In genomic region chr10:108433976-108434375, GRCm38 (mm10) we compare ENCODE assay signal across 8 mouse cellular contexts.
DNase-seq lines count a peak whose midpoint lies in the region; ATAC-seq lines count a peak whose summit lies in the region.

No protein-coding gene starts in this region.

- peak overlapping the region; percentile 47 for H3K4me2 ChIP-seq in heart, embryonic 12.5 days
- H3K4me2 ChIP-seq in embryonic facial prominence, embryonic 14.5 days (ENCODE audit: low read depth, low read length), result peak overlapping the region; percentile 42
- peak overlapping the region; percentile 31; the same call in 1 of the 2 replicates for H3K4me2 ChIP-seq in intestine, embryonic 16.5 days (ENCODE audit: low read depth, low read length)

- H3K9ac ChIP-seq in heart, embryonic 12.5 days, result no peak overlapping the region
- H3K9ac ChIP-seq in embryonic facial prominence, embryonic 14.5 days (ENCODE audit: low read depth, low read length), result no peak overlapping the region
- no peak overlapping the region for H3K9ac ChIP-seq in intestine, embryonic 16.5 days (ENCODE audit: low read depth, low read length)

- ATAC-seq in heart, embryonic 12.5 days (ENCODE audit: insufficient number of reproducible peaks, low FRiP score), result peak; percentile 68
- ATAC-seq in embryonic facial prominence, embryonic 14.5 days (ENCODE audit: low read depth), result peak; percentile 44; the same call in 1 of the 2 replicates
- peak; percentile 52 for ATAC-seq in intestine, embryonic 16.5 days
- ATAC-seq in megakaryocyte-erythroid progenitor cell, adult 5-6 weeks (replicated peaks; ENCODE audit: low FRiP score, low TSS enrichment, poor library complexity, severe bottlenecking), result no peak

- no peak for DNase-seq in heart, postnatal 4 days
- DNase-seq in embryonic facial prominence, embryonic 14.5 days (ENCODE audit: low spot score), result peak; percentile 45
- peak; percentile 32 for DNase-seq in neural tube, embryonic 10.5 days (ENCODE audit: extremely low spot score, low spot score)
- no peak for DNase-seq in thymus, postnatal 36 days
- no peak for DNase-seq in spleen, postnatal 4 days (ENCODE audit: low spot score in 2 of 2)

- H3K9me3 ChIP-seq in heart, embryonic 12.5 days (replicated peaks), result no peaks in the 10 kb centered on the region
- no peaks in the 10 kb centered on the region for H3K9me3 ChIP-seq in embryonic facial prominence, embryonic 14.5 days (ENCODE audit: control insufficient read depth, low read length)
- no peaks in the 10 kb centered on the region for H3K9me3 ChIP-seq in intestine, embryonic 16.5 days (ENCODE audit: control insufficient read depth, low read length)

- no peaks in the 10 kb centered on the region for H3K27me3 ChIP-seq in heart, embryonic 12.5 days (replicated peaks)
- no peaks in the 10 kb centered on the region for H3K27me3 ChIP-seq in embryonic facial prominence, embryonic 14.5 days (replicated peaks; ENCODE audit: control insufficient read depth, insufficient read depth, low read length)
- no peaks in the 10 kb centered on the region for H3K27me3 ChIP-seq in intestine, embryonic 16.5 days (replicated peaks; ENCODE audit: control insufficient read depth, insufficient read depth, low read length)

- H3K27ac ChIP-seq in heart, embryonic 12.5 days (ENCODE audit: poor library complexity, severe bottlenecking), result no peak overlapping the region
- H3K27ac ChIP-seq in embryonic facial prominence, embryonic 14.5 days (replicated peaks; ENCODE audit: low read depth, low read length), result no peak overlapping the region
- H3K27ac ChIP-seq in intestine, embryonic 16.5 days (ENCODE audit: low read length), result no peak overlapping the region

- peaks cover 38% of the 10 kb centered on the region for H3K4me1 ChIP-seq in heart, embryonic 12.5 days (replicated peaks)
- peaks cover 9% of the 10 kb centered on the region for H3K4me1 ChIP-seq in embryonic facial prominence, embryonic 14.5 days (ENCODE audit: control insufficient read depth, insufficient read depth, low read length)
- peaks cover 14% of the 10 kb centered on the region; the same call in 1 of the 2 replicates for H3K4me1 ChIP-seq in intestine, embryonic 16.5 days (ENCODE audit: control insufficient read depth, insufficient read depth, low read length)

- peak overlapping the region; percentile 6; the same call in 1 of the 2 replicates for H3K4me3 ChIP-seq in heart, embryonic 12.5 days
- H3K4me3 ChIP-seq in embryonic facial prominence, embryonic 14.5 days (ENCODE audit: low read depth, low read length), result peak overlapping the region; percentile 7; the same call in 1 of the 2 replicates
- H3K4me3 ChIP-seq in intestine, embryonic 16.5 days (ENCODE audit: low read length), result no peak overlapping the region

- H3K36me3 ChIP-seq in heart, embryonic 12.5 days, result no peaks in the 10 kb centered on the region
- H3K36me3 ChIP-seq in embryonic facial prominence, embryonic 14.5 days (ENCODE audit: control insufficient read depth, insufficient read depth, low read length), result no peaks in the 10 kb centered on the region
- no peaks in the 10 kb centered on the region for H3K36me3 ChIP-seq in intestine, embryonic 16.5 days (ENCODE audit: control insufficient read depth, insufficient read depth, low read length)

- 9% methylated on average over 15 of the region's 15 CpGs for WGBS in heart, embryonic 12.5 days
- WGBS in embryonic facial prominence, embryonic 14.5 days, result 9% methylated on average over 15 of the region's 15 CpGs
- 23% methylated on average over 15 of the region's 15 CpGs for WGBS in intestine, embryonic 16.5 days

Comparison
In these comparisons a context has a peak if more than half of its experiments do, and no peak if none do; other contexts are left out.
1. DNase-seq: peak in embryonic facial prominence, embryonic 14.5 days (single experiment) and neural tube, embryonic 10.5 days (single experiment); none in heart, postnatal 4 days (single experiment), thymus, postnatal 36 days (0 of 2) and spleen, postnatal 4 days (0 of 2).
2. Peak in every context shown above with its lines, with median percentiles within 50 percentile points of each other: H3K4me2 ChIP-seq.